Mouse (Mus musculus) heart, adult 11 months (tissue): ENCODE results near the gene Sash1.
A peak's percentile ranks its signal among the peaks of the same experiment; 100 is the strongest.

Experiments
- DNase-seq: peaks from one replicate; pipeline ENCODE4 v3.0.0; 2022

Gene Sash1

GRCm38 (mm10) chr10:8898831-8899511, 13.1 kb upstream of the Sash1 start:
- no peak for DNase-seq

- no peak for DNase-seq
Observed at GRCm38 (mm10) chr10:8898099-8898777, 12.4 kb upstream of the Sash1 start.

GRCm38 (mm10) chr10:8894965-8895515, 9.2 kb upstream of the Sash1 start:
- no peak for DNase-seq

GRCm38 (mm10) chr10:8890511-8890910, 4.6 kb upstream of the Sash1 start:
- no peak for DNase-seq

- no peak for DNase-seq
Observed at GRCm38 (mm10) chr10:8889341-8889740, 3.5 kb upstream of the Sash1 start.

GRCm38 (mm10) chr10:8886528-8886854, 621 bp upstream of the Sash1 start:
- no peak for DNase-seq

- DNase-seq, result no peak
Observed at GRCm38 (mm10) chr10:8885201-8885600, 669 bp downstream of the Sash1 start.

- peak; percentile 66 for DNase-seq
Observed at GRCm38 (mm10) chr10:8884565-8884964, 1.3 kb downstream of the Sash1 start.

GRCm38 (mm10) chr10:8883686-8884085, 2.2 kb downstream of the Sash1 start:
- DNase-seq, result peak; percentile 93

- DNase-seq, result peak; percentile 93
Observed at GRCm38 (mm10) chr10:8881736-8882135, 4.1 kb downstream of the Sash1 start.

- peak; percentile 93 for DNase-seq
Observed at GRCm38 (mm10) chr10:8880950-8881675, 4.8 kb downstream of the Sash1 start.

- DNase-seq, result peak; percentile 90
Observed at GRCm38 (mm10) chr10:8878824-8879223, 7.0 kb downstream of the Sash1 start.

- no peak for DNase-seq
Observed at GRCm38 (mm10) chr10:8878381-8878780, 7.5 kb downstream of the Sash1 start.

- DNase-seq, result peak; percentile 96
Observed at GRCm38 (mm10) chr10:8873631-8874370, 12.1 kb downstream of the Sash1 start.

GRCm38 (mm10) chr10:8872788-8873187, 13.1 kb downstream of the Sash1 start:
- no peak for DNase-seq

GRCm38 (mm10) chr10:8871935-8872334, 13.9 kb downstream of the Sash1 start:
- peak; percentile 66 for DNase-seq

- peak; percentile 98 for DNase-seq
Observed at GRCm38 (mm10) chr10:8870368-8870767, 15.5 kb downstream of the Sash1 start.

GRCm38 (mm10) chr10:8866062-8866642, 19.7 kb downstream of the Sash1 start:
- DNase-seq, result peak; percentile 99

GRCm38 (mm10) chr10:8860655-8861054, 25.2 kb downstream of the Sash1 start:
- no peak for DNase-seq

GRCm38 (mm10) chr10:8858718-8859117, 27.2 kb downstream of the Sash1 start:
- DNase-seq, result peak; percentile 92

GRCm38 (mm10) chr10:8856942-8857341, 28.9 kb downstream of the Sash1 start:
- peak; percentile 71 for DNase-seq

GRCm38 (mm10) chr10:8853326-8853725, 32.5 kb downstream of the Sash1 start:
- peak; percentile 88 for DNase-seq

GRCm38 (mm10) chr10:8851625-8852024, 34.2 kb downstream of the Sash1 start:
- DNase-seq, result peak; percentile 64
